Mouse (Mus musculus) liver, embryonic 12.5 days (tissue): ENCODE data around the gene Tbce. TPM values are rescaled to one million over a fixed set of nuclear protein-coding genes. Genes with fewer than 3 reads are reported as not detected.
A peak's percentile ranks its signal among the peaks of the same experiment; 100 is the strongest.

Source experiments
- ATAC-seq: fragments of 200-750 bp; cut with Nextera tagmentation; 2 replicates; pipeline ENCODE4 v1.8.0; 2017; ENCODE audit warnings: moderate number of reproducible peaks, mild to moderate bottlenecking, moderate library complexity
- H3K27ac ChIP-seq: fragments of 300-500 bp; sonication (generic); 2 replicates; pipeline ENCODE4 v1.5.1; 2016; ENCODE audit warnings: mild to moderate bottlenecking
- H3K27me3 ChIP-seq: fragments of 300-500 bp; sonication (generic); replicated peaks from 2 replicates; pipeline ENCODE4 v1.6.1; 2016; ENCODE audit warnings: mild to moderate bottlenecking, moderate library complexity
- H3K36me3 ChIP-seq: fragments of 300-500 bp; sonication (generic); 2 replicates; pipeline ENCODE4 v1.6.1; 2016; ENCODE audit warnings: mild to moderate bottlenecking, moderate library complexity
- H3K4me1 ChIP-seq: fragments of 300-500 bp; sonication (generic); 2 replicates; pipeline ENCODE4 v1.6.1; 2016
- H3K4me2 ChIP-seq: fragments of 300-500 bp; sonication (generic); 2 replicates; pipeline ENCODE4 v1.6.1; 2016; ENCODE audit warnings: mild to moderate bottlenecking, moderate library complexity
- H3K4me3 ChIP-seq: fragments of 300-500 bp; sonication (generic); 2 replicates; pipeline ENCODE4 v1.5.1; 2016; ENCODE audit warnings: mild to moderate bottlenecking, moderate library complexity
- H3K9ac ChIP-seq: fragments of 300-500 bp; sonication (generic); 2 replicates; pipeline ENCODE4 v1.6.1; 2016; ENCODE audit warnings: mild to moderate bottlenecking, moderate library complexity
- H3K9me3 ChIP-seq: fragments of 300-500 bp; sonication (generic); replicated peaks from 2 replicates; pipeline ENCODE4 v1.6.1; 2016; ENCODE audit warnings: mild to moderate bottlenecking, moderate library complexity
- WGBS: fragments of 180-500 bp; shearing (Covaris S2); methylation state at CpG from one replicate; pipeline ENCODE4 v1.1.7; 2016; ENCODE audit not compliant: insufficient replicate concordance; 5-methylcytosine and 5-hydroxymethylcytosine counted together
- polyA plus RNA-seq: library from polyadenylated mRNA; unstranded; fragments of >200 nt; fragmentation: Nextera tagmentation; extraction: Ambion mirVana; gene quantifications from 2 replicates; pipeline ENCODE4 v1.2.1, GENCODE M21; 2016

The Tbce gene
- polyA plus RNA-seq, 1 experiment from 2014 or later = 38.7 TPM

DNA sequence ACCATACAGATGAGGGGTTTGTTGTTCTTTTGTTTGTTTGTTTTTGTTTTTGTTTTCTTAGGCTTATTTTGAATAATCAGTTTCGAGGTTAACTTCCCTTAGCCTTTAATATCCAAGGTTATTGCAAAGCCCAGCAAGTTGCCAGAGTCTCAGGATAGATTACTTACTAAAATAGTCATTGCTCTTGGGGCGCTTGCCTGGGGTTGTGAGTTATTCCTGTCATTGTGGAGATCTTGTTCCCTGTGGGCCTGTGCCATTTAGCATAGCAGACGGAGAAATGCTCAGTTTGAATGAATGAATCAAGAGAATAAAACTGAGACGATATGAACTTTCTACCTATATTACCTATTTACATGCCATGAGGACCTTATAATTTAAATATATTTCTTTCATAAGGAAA lies 79.2 kb downstream of the Tbce start:
- no peak overlapping the region for H3K27ac ChIP-seq
- peaks cover 55% of the 10 kb centered on the region for H3K4me1 ChIP-seq
- no peak overlapping the region for H3K9ac ChIP-seq
- no peaks in the 10 kb centered on the region for H3K27me3 ChIP-seq
- ATAC-seq = no peak
- no peak overlapping the region for H3K4me2 ChIP-seq
- peaks cover 38% of the 10 kb centered on the region for H3K36me3 ChIP-seq
- 87% methylated on average over 4 of the region's 4 CpGs for WGBS
- H3K9me3 ChIP-seq = no peaks in the 10 kb centered on the region
- no peak overlapping the region for H3K4me3 ChIP-seq

DNA sequence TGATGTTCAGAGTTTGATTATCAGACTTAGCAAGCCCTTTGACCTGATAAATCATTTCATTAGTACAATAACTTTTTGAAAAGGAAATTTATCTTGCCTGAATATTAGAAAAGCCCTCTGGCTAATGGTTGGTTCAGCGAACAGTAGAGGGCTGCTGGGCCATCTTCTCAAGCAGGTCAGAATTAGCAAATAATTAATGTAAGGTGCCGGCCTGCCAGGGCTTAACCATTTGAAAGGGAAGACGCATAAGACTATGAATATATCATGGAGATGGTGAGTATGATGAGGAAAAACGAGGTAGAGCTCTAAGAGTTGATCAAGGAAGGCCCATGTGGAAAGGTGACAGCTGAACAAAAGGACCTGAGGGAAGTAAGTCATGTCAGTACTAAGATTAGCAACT lies 82.8 kb downstream of the Tbce start:
- H3K4me2 ChIP-seq = peak overlapping the region; percentile 86
- H3K4me1 ChIP-seq = peaks cover 55% of the 10 kb centered on the region
- 74% methylated on average over 4 of the region's 4 CpGs for WGBS
- no peaks in the 10 kb centered on the region for H3K9me3 ChIP-seq
- H3K27me3 ChIP-seq = no peaks in the 10 kb centered on the region
- no peak for ATAC-seq
- no peak overlapping the region for H3K27ac ChIP-seq
- peaks cover 28% of the 10 kb centered on the region for H3K36me3 ChIP-seq
- H3K9ac ChIP-seq = no peak overlapping the region
- 0 out of 2 replicates have a peak overlapping the region, but pooled peaks have one; percentile 7 for H3K4me3 ChIP-seq

DNA sequence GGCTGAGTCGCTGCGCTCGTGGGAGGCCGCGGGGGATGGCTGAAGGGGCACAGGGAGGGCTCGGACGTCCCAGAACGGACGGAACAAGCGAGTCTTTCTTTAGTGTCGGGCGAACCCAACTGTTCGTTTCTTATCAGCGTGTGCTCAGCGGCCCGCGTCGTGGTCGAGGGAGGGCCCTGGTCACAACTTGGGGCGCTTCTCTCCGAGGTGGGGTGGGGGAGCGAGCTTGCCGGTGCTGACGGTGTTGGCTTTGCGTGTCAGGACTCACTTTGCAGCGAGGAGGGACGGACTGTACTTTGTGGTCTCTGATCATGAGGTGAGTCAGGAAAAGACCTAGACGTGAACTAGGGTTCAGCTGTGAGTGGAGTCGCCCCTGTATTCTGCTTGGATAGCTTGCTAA lies 84.5 kb downstream of the Tbce start:
- 0 out of 2 replicates have a peak, but pooled peaks cover 4% of the 10 kb centered on the region for H3K9me3 ChIP-seq
- H3K27ac ChIP-seq = peak overlapping the region; percentile 93
- H3K4me3 ChIP-seq = peak overlapping the region; percentile 94
- H3K36me3 ChIP-seq = peaks cover 33% of the 10 kb centered on the region
- 0% methylated on average over 29 of the region's 29 CpGs for WGBS
- peak overlapping the region; percentile 95 for H3K9ac ChIP-seq
- peak; percentile 53 for ATAC-seq
- H3K4me2 ChIP-seq = peak overlapping the region; percentile 86
- H3K27me3 ChIP-seq = no peaks in the 10 kb centered on the region
- peaks cover 46% of the 10 kb centered on the region for H3K4me1 ChIP-seq

DNA sequence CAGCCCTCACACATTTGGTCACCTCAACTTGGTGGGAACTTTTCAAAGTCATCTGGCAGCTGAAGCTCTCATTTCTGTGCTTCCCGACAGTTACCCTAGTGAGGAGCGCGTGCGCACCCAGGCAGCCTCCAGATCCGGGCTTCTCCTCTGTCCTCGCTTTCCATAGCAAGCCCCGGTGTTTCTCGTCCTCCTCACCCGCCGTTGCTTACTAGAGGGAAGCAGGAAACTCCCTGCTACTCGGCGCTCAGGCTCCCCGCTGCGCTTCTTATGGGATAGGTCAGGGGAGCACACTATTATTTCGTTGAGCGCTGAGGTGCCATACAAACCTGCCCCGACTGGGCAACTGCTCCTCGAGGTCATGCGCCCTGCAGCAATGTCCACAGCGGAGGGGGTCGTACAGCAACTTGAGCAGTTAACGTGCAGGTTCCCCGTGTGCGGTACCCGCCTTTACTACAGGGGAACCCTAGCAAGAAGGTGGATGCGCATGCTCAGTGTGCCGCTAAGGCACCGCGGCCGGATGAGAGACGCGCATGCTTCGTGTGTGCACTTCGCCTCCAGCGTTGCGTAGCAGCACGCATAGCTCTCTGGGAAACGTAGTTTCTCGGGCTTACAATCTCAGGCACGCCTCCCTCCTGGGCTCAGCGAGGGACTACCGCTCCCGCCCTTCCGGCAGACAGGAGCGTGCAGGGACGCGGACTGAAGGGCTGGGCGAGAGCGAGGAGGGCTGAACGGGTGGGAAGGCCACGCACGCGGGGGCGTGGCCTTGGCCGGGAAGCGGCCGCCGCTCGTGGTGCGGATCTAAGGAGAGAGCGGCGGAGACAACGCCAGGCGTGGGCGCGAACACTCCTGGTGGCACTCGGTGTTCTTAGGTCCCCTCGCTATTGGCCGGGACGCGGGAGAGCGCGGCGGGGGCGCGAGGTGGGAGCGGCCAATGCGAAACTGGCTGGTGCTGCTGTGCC lies 85.3 kb downstream of the Tbce start, which contains the start of gene B3galnt2:
Gene B3galnt2, plus strand, starts transcription at position 596 of the 959 bp plus-strand sequence.
- peaks cover 25% of the 10 kb centered on the region for H3K36me3 ChIP-seq
- peak within 1 kb of the TSS; percentile 94 for H3K4me3 ChIP-seq
- H3K9ac ChIP-seq = peak within 1 kb of the TSS; percentile 95
- H3K9me3 ChIP-seq = 0 out of 2 replicates have a peak, but pooled peaks cover 4% of the 10 kb centered on the region
- H3K4me1 ChIP-seq = peaks cover 46% of the 10 kb centered on the region
- peak within 1 kb of the TSS; percentile 86 for H3K4me2 ChIP-seq
- H3K27ac ChIP-seq = peak within 1 kb of the TSS; percentile 93
- under 1% methylated on average over 78 of the region's 78 CpGs for WGBS
- ATAC-seq = peak; percentile 98
- no peaks in the 10 kb centered on the region for H3K27me3 ChIP-seq

Other genes with a start within 250 kb of the Tbce start
- gene B3galnt2, start 85.2 kb downstream of the Tbce start, polyA plus RNA-seq = 44.6 and 44.9 TPM in 2 replicates
- gene Arid4b, start 23.6 kb upstream of the Tbce start, polyA plus RNA-seq = 23.5 and 25.1 TPM in 2 replicates
- 16.8 and 18.2 TPM in 2 replicates for gene Ggps1, start 23.9 kb upstream of the Tbce start, polyA plus RNA-seq